ENCODE assay signal across 29 mouse cellular contexts in the genomic region with DNA sequence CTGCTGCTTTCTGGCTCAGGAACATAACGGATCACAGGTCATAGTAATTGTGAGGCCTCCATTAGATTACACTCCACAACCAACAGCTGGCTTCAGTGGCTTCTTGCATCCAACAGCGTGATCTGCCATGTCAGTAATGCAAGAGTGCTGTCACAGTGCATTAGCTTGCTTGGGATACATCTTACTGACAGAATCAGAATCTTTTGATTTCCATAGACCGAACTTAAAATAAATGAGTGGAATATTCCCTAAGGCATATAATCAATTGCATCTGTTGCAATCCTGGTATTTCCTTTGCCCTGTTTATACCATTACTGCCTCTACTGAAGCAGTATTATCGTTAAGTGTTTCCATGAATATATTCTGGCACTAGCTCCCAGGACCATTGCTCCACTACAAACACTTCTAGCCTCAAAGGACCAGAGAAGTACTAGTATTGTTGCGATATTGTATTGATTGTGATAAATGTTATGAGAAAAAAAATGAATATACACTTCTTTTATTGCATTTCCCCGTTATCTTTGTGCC.
A peak's percentile ranks its signal among the peaks of the same experiment; 100 is the strongest.
DNase-seq lines count a peak whose midpoint lies in the region; ATAC-seq and TF ChIP-seq lines count a peak whose summit lies in the region.
"Had no signal": no experiment of that assay in that cellular context is flagged by ENCODE, and none has a peak within 500 bp of the region (broad histone marks: within the 10 kb centered on the region; RNA-seq: fewer than 3 reads in every experiment).

No protein-coding gene starts in this region.

- no peak overlapping the region for H3K27ac ChIP-seq in limb, embryonic 14.5 days (replicated peaks; ENCODE audit: low read depth, low read length)
- H3K27ac ChIP-seq in limb, embryonic 10.5 days = no peak overlapping the region
- peak overlapping the region; percentile 34; the same call in 1 of the 2 replicates for H3K27ac ChIP-seq in embryonic facial prominence, embryonic 14.5 days (replicated peaks; ENCODE audit: low read depth, low read length)
- H3K27ac ChIP-seq: embryonic facial prominence, embryonic 15.5 days; gastrocnemius, adult 2 months; heart, embryonic 10.5 days; heart, embryonic 13.5 days; hindbrain, embryonic 14.5 days; hindbrain, postnatal 0 days had no signal

- H3K9me3 ChIP-seq in limb, embryonic 14.5 days (ENCODE audit: control insufficient read depth, low read length) = no peaks in the 10 kb centered on the region
- no peaks in the 10 kb centered on the region for H3K9me3 ChIP-seq in limb, embryonic 10.5 days (replicated peaks)
- H3K9me3 ChIP-seq in embryonic facial prominence, embryonic 14.5 days (ENCODE audit: control insufficient read depth, low read length) = no peaks in the 10 kb centered on the region
- H3K9me3 ChIP-seq: embryonic facial prominence, embryonic 15.5 days; G1E; heart, embryonic 10.5 days; heart, embryonic 13.5 days had no signal

- WGBS in limb, embryonic 14.5 days = 56% methylated on average over 6 of the region's 6 CpGs
- 89% methylated on average over 6 of the region's 6 CpGs for WGBS in limb, embryonic 10.5 days
- 47% methylated on average over 6 of the region's 6 CpGs for WGBS in embryonic facial prominence, embryonic 14.5 days

- no peak for TF ChIP-seq POLR2A in limb, embryonic 14.5 days (IDR thresholded peaks at IDR 0.05; ENCODE audit: borderline replicate concordance, extremely low read depth, insufficient read depth, insufficient read length)

- H3K4me1 ChIP-seq in limb, embryonic 14.5 days (ENCODE audit: control insufficient read depth, insufficient read depth, low read length) = no peaks in the 10 kb centered on the region
- no peaks in the 10 kb centered on the region for H3K4me1 ChIP-seq in limb, embryonic 10.5 days
- H3K4me1 ChIP-seq in embryonic facial prominence, embryonic 14.5 days (ENCODE audit: control insufficient read depth, insufficient read depth, low read length) = no peaks in the 10 kb centered on the region
- H3K4me1 ChIP-seq: embryonic facial prominence, embryonic 15.5 days; heart, embryonic 10.5 days; heart, embryonic 13.5 days had no signal

- ATAC-seq in limb, embryonic 14.5 days (ENCODE audit: low FRiP score, low read depth) = no peak
- peak; percentile 55; the same call in 1 of the 2 replicates for ATAC-seq in embryonic facial prominence, embryonic 14.5 days (ENCODE audit: low read depth)
- ATAC-seq: forebrain, embryonic 14.5 days; forebrain, postnatal 0 days; hindbrain, postnatal 0 days; inflammation-experienced regulatory T-cells, adult 6 months; intestine, embryonic 16.5 days; Patski had no signal

- DNase-seq in limb, embryonic 14.5 days (ENCODE audit: low spot score) = peak; percentile 51
- no peak for DNase-seq in limb, embryonic 10.5 days (ENCODE audit: low spot score)
- DNase-seq in embryonic facial prominence, embryonic 14.5 days (ENCODE audit: low spot score) = peak; percentile 73
- DNase-seq in retina, embryonic 14.5 days (ENCODE audit: low spot score) = peak; percentile 37
- DNase-seq in gastrocnemius, postnatal 36 days = no peak
- no peak for DNase-seq in heart, adult 8-10 months (ENCODE audit: low spot score)
- no peak for DNase-seq in left cerebral cortex, adult 11 months (ENCODE audit: low spot score)
- DNase-seq: adrenal gland, postnatal 14 days; B cell, adult 2 months; cerebellum, adult 11 months; cerebellum, adult 9-11 months; cerebellum, postnatal 25 days; forebrain, postnatal 0 days; gastrocnemius, adult 2 months; gastrocnemius, postnatal 14 days; heart, adult 18-20 months; heart, postnatal 14 days; heart, postnatal 4 days had no signal

- no peak overlapping the region for H3K4me2 ChIP-seq in limb, embryonic 14.5 days (replicated peaks; ENCODE audit: low read depth, low read length, severe bottlenecking)
- H3K4me2 ChIP-seq in embryonic facial prominence, embryonic 14.5 days (ENCODE audit: low read depth, low read length) = no peak overlapping the region
- H3K4me2 ChIP-seq: embryonic facial prominence, embryonic 15.5 days; heart, embryonic 13.5 days; hindbrain, embryonic 14.5 days had no signal

- H3K36me3 ChIP-seq in limb, embryonic 14.5 days (ENCODE audit: control insufficient read depth, insufficient read depth, low read length) = no peaks in the 10 kb centered on the region
- H3K36me3 ChIP-seq in limb, embryonic 10.5 days = no peaks in the 10 kb centered on the region
- no peaks in the 10 kb centered on the region for H3K36me3 ChIP-seq in embryonic facial prominence, embryonic 14.5 days (ENCODE audit: control insufficient read depth, insufficient read depth, low read length)
- H3K36me3 ChIP-seq: embryonic facial prominence, embryonic 15.5 days; G1E; heart, embryonic 10.5 days; heart, embryonic 13.5 days had no signal

- no peaks in the 10 kb centered on the region for H3K27me3 ChIP-seq in limb, embryonic 14.5 days (ENCODE audit: control insufficient read depth, insufficient read depth, low read length)
- no peaks in the 10 kb centered on the region for H3K27me3 ChIP-seq in limb, embryonic 10.5 days (ENCODE audit: low read depth, poor library complexity, severe bottlenecking)
- no peaks in the 10 kb centered on the region for H3K27me3 ChIP-seq in embryonic facial prominence, embryonic 14.5 days (replicated peaks; ENCODE audit: control insufficient read depth, insufficient read depth, low read length)
- H3K27me3 ChIP-seq: CH12.LX; embryonic facial prominence, embryonic 15.5 days; heart, embryonic 13.5 days; Patski had no signal

- no peak overlapping the region for H3K9ac ChIP-seq in limb, embryonic 14.5 days (ENCODE audit: low read depth, low read length, severe bottlenecking)
- H3K9ac ChIP-seq in embryonic facial prominence, embryonic 14.5 days (ENCODE audit: low read depth, low read length) = no peak overlapping the region
- H3K9ac ChIP-seq: embryonic facial prominence, embryonic 15.5 days; forebrain, postnatal 0 days; heart, embryonic 13.5 days; hindbrain, embryonic 14.5 days had no signal

- intact Hi-C loops in gastrocnemius, postnatal 36 days (cut with DNase I) = no loop called here

- no peak overlapping the region for H3K4me3 ChIP-seq in limb, embryonic 14.5 days (replicated peaks; ENCODE audit: low read length)
- no peak overlapping the region for H3K4me3 ChIP-seq in limb, embryonic 10.5 days
- no peak overlapping the region for H3K4me3 ChIP-seq in embryonic facial prominence, embryonic 14.5 days (ENCODE audit: low read depth, low read length)
- H3K4me3 ChIP-seq: embryonic facial prominence, embryonic 15.5 days; gastrocnemius, adult 2 months; heart, embryonic 10.5 days; heart, embryonic 13.5 days had no signal

Comparison
In these comparisons a context has a peak if more than half of its experiments do, and no peak if none do; other contexts are left out.
1. DNase-seq: peak in limb, embryonic 14.5 days (single experiment), embryonic facial prominence, embryonic 14.5 days (single experiment) and retina, embryonic 14.5 days (single experiment); none in limb, embryonic 10.5 days (single experiment), gastrocnemius, postnatal 36 days (0 of 2), heart, adult 8-10 months (single experiment) and left cerebral cortex, adult 11 months (single experiment).